Mouse (Mus musculus) frontal cortex, adult (tissue): Measurements from ENCODE around the gene Gm17657.

Experiments
- ATAC-seq: cut with Nextera tagmentation; 2 replicates; pipeline ENCODE4 v1.9.2; 2017; ENCODE audit warnings: mild to moderate bottlenecking, moderate library complexity, mixed read lengths; ENCODE audit not compliant: low TSS enrichment

Gene Gm17657

GRCm38 (mm10) chr17:29549543-29550428 is at the start of gene Gm17657, which contains the start of gene Tbc1d22b:
TSS of gene Gm17657 (minus strand) at chr17:29549638.
TSS of gene Tbc1d22b (plus strand) at chr17:29549785.
- ATAC-seq: peak; percentile 100

GRCm38 (mm10) chr17:29599051-29599450 is 49.6 kb upstream of the Gm17657 start:
- ATAC-seq: no peak

- no peak for ATAC-seq
Observed at GRCm38 (mm10) chr17:29596771-29597132, 47.3 kb upstream of the Gm17657 start.

GRCm38 (mm10) chr17:29595891-29596770 is 46.7 kb upstream of the Gm17657 start:
- no peak for ATAC-seq

GRCm38 (mm10) chr17:29589221-29589898 is 39.9 kb upstream of the Gm17657 start:
- peak; percentile 67; the same call in 1 of the 2 replicates for ATAC-seq

- no peak for ATAC-seq
Observed at GRCm38 (mm10) chr17:29586921-29587320, 37.5 kb upstream of the Gm17657 start.

- no peak for ATAC-seq
Observed at GRCm38 (mm10) chr17:29585446-29585845, 36.0 kb upstream of the Gm17657 start.

GRCm38 (mm10) chr17:29584737-29585136 is 35.3 kb upstream of the Gm17657 start:
- ATAC-seq: no peak

- no peak for ATAC-seq
Observed at GRCm38 (mm10) chr17:29584306-29584705, 34.9 kb upstream of the Gm17657 start.

- no peak for ATAC-seq
Observed at GRCm38 (mm10) chr17:29583569-29583968, 34.1 kb upstream of the Gm17657 start.

- ATAC-seq: no peak
Observed at GRCm38 (mm10) chr17:29579579-29580126, 30.2 kb upstream of the Gm17657 start.

GRCm38 (mm10) chr17:29569831-29570230 is 20.4 kb upstream of the Gm17657 start:
- no peak for ATAC-seq

GRCm38 (mm10) chr17:29568435-29568834 is 19.0 kb upstream of the Gm17657 start:
- ATAC-seq: no peak

- no peak for ATAC-seq
Observed at GRCm38 (mm10) chr17:29565521-29565920, 16.1 kb upstream of the Gm17657 start.

GRCm38 (mm10) chr17:29558476-29558875 is 9.0 kb upstream of the Gm17657 start:
- ATAC-seq: no peak

- no peak for ATAC-seq
Observed at GRCm38 (mm10) chr17:29556893-29557292, 7.5 kb upstream of the Gm17657 start.

GRCm38 (mm10) chr17:29556456-29556855 is 7.0 kb upstream of the Gm17657 start:
- no peak for ATAC-seq

- no peak for ATAC-seq
Observed at GRCm38 (mm10) chr17:29554176-29554575, 4.7 kb upstream of the Gm17657 start.

- ATAC-seq: no peak
Observed at GRCm38 (mm10) chr17:29552162-29552732, 2.8 kb upstream of the Gm17657 start, which contains the start of gene Tmem217. TSS of gene Tmem217 (minus strand) at chr17:29552385.

- ATAC-seq: no peak
Observed at GRCm38 (mm10) chr17:29551019-29551418, 1.6 kb upstream of the Gm17657 start.

- ATAC-seq: no peak
Observed at GRCm38 (mm10) chr17:29548994-29549393, 444 bp downstream of the Gm17657 start.
